Mouse (Mus musculus) megakaryocyte-erythroid progenitor cell, adult 5-6 weeks (primary cell): ENCODE results near the gene Gm9944. TPM values are rescaled to one million over a fixed set of nuclear protein-coding genes. Genes with fewer than 3 reads are reported as not detected.
A peak's percentile ranks its signal among the peaks of the same experiment; 100 is the strongest.

Source experiments
- ATAC-seq: replicated peaks from 2 replicates; pipeline ENCODE4 v1.8.0; 2016; ENCODE audit warnings: mild to moderate bottlenecking, inconsistent platforms; ENCODE audit not compliant: severe bottlenecking, poor library complexity, low FRiP score, low TSS enrichment
- total RNA-seq, 2 experiments: library from RNA; stranded (forward) in 1 of 2; stranded (reverse) in 1 of 2; fragments of 200-1000, 215-1000 nt in 1 of 2; fragments of >200 nt in 1 of 2; fragmentation: Nextera tagmentation in 1 of 2; gene quantifications; 2 replicates each; pipeline ENCODE4 v1.2.3; 2014 to 2017

Gm9944 gene
- not detected in 2 replicates for total RNA-seq (2014; fragmentation: Nextera tagmentation)
- not detected in 2 replicates for total RNA-seq (2017)

DNA sequence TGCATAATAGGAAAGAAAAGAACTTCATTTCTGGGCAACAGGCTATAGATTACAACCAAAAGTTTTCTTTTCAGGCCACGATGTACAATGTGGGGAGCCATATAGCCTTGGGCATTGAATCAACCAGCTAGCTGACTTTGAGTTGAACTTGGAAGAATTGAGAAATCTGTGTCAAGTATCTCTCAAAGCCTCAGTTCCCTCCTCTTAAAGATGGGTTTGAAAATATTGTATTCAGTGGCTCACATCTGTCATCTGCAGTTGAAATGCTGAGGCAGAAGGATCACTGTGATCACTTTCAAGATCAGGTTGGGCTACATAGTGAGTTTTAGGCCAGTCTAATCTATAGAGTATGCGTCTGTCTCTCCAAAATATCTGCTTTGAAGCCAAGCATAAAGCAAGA, at the start of gene Gm9944:
Gene Gm9944, minus strand, starts transcription at position 101 of the 400 bp plus-strand sequence.
- ATAC-seq = no peak

DNA sequence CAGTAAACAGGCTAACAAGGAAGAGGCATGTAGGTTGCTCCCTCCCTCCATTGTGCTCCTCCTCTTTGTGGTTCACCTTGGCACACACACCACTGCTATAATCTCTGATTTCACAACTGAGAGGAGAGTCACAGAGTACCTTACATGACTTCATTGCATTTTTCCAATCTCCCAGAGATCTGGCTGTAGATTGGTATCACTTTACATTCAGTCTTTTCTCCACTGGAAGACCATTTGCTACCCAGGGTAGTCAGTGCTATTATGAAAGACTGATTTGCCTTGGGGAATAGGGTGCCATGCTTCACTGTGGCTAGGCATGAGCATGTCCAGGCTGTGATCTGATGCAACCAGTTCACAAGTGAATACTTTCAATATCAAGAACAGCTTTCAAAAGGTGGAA, 40.2 kb upstream of the Gm9944 start:
- no peak for ATAC-seq

DNA sequence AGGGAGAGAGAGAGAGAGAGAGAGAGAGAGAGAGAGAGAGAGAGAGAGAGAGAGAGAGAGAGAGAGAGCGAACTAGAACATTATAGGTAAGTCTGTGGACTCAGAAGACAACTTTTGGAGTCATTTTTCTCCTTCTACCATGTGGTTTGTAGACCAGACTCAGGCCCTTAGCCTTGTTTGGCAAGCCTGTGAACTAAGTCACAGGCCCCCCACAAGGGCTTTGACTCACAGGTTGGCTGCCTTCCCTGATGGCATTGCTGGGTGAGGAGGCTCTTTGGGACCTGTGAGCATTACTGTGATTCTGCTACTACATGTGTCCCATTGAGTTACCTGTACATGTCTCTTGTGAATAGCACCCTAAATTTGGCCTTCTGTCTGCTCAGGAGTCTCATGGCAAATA, 15.0 kb upstream of the Gm9944 start:
- ATAC-seq = no peak

DNA sequence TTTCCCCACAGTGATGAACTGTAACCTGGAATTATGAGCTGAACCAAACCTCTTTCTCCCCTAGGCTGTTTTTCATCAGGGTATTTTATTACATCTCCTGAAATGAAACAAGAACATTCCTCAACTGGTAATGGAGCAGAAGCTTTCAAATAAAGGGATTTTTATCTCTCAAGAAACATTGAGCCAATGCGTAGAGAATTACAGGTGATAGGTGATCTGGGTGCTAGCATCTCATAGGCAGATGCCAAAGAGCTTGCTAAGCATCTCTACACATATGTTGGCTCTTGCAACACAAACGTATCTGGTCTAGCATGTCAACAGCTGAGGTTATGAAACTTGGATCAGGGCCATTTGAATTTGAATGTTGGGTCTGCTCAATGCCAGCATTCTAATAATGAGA, 12.1 kb upstream of the Gm9944 start:
- ATAC-seq = no peak

DNA sequence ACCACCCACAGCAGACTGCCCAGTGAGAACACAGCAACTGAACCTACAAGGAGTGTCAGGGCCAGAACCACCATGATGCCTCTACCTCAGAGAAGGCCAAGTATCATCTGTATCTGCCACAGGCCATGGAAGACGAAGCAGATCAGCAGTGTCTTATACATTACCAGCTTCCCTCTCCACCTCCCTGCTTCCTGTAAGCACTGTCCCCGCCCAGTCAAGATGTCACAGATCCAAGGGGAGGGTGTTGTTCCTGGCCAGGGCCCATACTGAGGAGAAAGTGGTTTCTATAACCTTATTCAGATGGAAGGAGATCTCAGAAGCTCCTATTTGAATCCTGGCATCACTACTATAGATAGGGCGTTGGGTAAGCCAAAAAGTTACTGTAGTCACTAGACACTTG, 10.5 kb upstream of the Gm9944 start, which contains the start of gene Aadacl3:
Gene Aadacl3, minus strand, starts transcription at position 101 of the 400 bp plus-strand sequence.
- ATAC-seq = no peak

DNA sequence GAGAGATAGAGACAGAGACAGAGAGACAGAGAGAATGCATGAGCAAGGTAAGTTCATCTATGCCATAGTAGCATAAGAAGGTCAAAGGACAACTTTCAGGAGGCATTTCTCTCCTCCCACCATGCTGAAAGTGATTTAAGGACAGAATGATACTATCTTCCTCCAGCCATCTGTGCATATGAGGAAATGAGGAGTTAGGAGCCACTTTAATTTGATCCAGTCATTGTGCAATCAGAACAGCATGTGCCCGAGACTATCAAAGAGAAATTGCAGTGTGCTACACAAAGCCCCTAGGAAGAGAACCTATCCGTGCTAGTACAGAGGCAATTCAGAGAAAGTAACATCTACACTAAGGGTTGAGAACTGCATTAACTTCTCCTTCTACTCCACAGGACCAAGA, 4.6 kb downstream of the Gm9944 start:
- no peak for ATAC-seq

DNA sequence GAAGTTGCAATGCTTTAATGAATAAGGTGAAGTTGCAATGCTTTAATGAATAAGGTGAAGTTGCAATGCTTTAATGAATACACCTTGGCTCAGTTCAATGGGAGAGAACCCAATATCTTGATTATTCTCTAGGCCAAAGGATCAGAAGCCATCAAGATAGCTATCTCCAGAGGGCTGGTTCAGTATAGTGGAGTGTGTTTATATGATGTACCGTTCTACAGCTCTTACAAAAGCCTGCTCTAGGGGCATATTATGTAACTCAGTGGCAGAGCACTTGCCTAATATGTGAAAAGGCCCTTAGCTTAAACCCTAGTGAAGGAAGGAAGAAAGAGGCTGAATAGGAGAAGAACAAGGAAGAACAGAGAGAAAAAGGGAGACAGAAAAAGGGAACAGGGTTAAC, 11.5 kb downstream of the Gm9944 start:
- no peak for ATAC-seq

DNA sequence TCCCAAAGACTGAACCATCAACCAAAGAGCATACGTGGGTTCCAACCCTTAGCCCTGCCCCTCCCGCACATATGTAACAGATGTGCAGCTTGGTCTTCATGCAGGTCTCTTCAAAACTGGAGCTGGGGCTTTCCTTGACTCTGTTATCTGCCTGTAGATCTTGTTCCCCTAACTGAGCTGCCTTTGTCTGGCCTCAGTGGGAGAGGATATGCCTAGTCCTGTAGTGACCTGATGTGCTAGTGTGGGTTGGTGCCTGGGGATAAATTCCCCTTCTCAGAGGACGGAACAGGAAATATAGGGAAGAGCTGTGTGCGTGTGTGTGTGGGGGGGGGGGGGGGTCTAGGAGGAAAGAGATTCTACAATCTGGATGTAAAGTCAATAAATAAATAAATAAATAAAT, 12.0 kb downstream of the Gm9944 start:
- ATAC-seq = no peak

DNA sequence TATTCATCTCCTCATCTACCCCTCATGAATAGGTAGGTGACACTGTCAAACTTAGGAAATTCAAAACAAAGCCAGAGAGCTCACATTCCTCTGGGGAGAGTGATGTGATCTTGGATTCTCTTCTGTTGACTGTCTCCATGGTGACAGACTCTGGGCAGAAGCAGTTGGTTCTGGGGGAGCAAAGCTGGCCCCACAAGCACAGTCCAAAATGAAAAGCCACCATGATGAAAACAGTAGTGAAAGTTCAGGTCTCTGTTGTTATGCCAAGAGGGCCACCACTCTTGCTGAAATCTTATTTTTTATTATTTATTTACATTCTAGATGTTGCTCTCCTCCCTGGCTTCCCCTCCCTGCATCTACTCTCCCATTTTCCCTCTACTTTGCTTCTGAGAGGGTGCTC, 14.4 kb downstream of the Gm9944 start, which contains the start of gene 1700012P22Rik:
Gene 1700012P22Rik, minus strand, starts transcription at position 101 of the 400 bp plus-strand sequence.
- no peak for ATAC-seq

DNA sequence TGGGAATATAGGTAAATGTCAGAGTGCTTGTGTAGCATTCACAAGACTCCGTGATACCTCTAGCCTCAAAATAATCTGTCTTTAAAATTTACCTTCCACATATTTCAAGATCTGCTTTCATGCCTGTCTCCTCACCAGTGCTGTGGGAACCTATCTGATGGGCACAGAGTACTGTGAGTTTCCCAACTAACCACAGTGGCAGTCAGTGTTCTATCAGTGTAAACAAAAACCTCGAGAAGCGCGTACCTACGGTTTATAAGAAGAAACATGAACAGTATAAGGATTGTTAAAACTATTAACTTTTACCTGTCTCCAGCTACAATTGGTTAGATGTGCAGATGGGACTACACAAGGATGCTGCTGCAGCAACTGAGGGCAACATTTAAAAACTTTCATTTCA, 19.9 kb downstream of the Gm9944 start:
- ATAC-seq = no peak

DNA sequence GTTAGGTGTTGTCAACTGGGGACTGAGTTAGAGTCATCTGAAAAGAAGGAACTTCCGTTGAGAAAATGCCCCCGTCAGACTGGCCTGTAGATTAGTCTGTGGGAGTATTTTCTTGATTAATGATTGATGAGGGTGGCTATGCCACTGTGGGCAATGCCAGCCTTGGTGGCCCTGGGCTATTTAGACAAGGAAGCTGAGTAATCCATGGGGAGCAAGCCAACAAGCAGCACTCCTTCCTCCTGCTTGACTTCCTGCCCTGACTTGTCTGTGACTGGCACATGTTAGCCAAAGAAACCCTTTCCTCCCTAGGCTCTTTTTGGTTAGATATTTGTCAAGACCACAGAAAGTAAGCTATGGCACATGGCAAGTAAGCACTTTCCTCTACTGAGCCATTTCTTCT, 22.4 kb downstream of the Gm9944 start:
- ATAC-seq = no peak

DNA sequence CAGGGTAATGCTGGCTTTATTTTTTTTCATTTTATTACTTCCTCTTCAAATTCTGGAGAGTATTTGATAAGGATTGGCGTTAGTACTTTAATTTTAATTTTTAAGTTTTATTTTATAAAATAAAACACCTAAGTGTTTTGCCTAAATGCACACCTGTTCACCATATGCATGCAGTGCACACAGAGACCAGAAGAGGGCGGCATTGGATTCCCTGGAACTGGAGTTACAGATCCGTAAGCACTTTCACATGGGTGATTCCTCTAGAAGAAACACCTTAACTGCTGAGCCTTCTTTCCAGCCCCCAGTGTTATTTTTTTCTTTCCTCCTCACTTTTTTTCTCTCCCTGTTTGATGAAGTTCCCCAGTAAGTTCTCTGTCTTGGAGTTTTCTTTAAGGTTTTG, 24.2 kb downstream of the Gm9944 start:
- no peak for ATAC-seq

DNA sequence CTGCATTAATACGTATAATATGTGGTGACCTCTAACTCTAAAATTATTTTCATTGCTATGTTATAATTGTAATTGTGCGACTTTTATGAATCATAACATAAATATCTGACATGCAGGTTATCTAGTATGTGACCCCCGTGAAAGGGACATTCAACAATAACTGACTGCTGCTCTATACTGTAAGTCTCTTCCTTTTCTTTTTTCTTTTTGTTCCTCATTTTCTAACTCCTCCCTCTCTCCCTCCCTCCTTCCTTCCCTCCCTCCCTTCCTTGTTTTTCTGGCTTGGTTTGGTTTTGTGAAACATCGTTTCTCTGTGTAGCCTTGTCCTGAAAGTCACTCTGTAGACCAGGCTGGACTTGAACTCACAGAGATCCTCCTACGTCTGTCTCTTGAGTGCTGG, 28.5 kb downstream of the Gm9944 start:
- no peak for ATAC-seq

DNA sequence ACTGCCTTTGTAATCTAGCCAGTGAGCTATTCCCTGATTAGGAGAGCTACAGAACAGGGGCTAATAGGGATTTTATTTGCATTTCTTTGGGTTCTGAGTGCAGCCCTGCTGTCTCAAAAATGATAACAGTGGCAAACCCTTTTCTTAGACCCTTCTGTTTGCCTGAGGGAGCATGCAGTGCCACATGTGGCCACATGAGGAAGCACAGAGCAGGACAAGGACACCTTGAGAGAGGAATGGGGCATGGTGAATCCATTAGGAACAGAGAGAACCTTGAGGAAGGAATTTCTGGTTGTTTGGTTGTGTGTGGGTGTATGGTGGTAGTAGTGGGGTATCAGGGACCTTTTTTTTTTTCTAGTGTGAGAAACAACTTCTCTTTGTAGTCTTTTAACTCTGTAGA, 32.5 kb downstream of the Gm9944 start:
- 0 out of 2 replicates have a peak, but pooled peaks have one; percentile 65 for ATAC-seq

DNA sequence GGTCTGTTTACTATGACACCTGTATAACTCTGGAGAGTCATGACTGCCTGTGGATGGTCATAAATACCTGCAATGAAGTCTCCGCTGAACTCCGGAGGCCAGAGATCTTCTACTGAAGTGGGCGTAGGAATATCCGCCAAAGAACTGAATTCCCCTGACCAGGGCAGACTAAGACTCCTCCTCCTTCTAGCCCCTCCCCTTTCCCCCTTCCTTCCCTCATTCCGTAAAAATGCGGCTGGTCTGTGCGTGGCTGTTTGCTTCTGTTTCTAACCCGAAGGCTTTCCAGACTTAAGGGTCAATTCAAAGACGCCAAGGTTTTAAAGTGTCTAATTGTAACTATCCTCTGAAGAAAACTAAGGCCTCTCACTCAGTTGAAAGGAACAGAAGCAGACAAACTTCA, 44.8 kb downstream of the Gm9944 start, which contains the start of gene Pramef12:
Gene Pramef12, minus strand, starts transcription at position 175 of the 400 bp plus-strand sequence.
- ATAC-seq = no peak

DNA sequence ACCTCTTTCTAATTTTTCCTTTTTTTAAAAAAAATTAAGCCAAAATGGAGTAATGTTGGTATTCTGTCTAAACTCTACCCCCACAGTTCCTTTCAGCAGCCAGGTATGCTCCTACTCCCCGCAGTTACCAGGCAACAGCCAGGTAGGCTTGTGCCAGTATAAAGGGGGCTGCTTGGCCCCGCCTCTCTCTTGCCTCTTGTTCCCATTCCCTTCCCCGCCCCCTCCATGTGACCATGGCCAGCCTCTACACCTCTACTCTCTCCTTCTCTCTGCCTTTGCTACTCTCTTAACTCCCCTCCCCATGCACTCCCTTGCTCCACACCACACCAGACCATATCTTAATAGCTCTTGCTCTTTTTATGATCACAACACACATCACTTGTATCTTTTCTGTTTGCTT, 46.9 kb downstream of the Gm9944 start:
- no peak for ATAC-seq

DNA sequence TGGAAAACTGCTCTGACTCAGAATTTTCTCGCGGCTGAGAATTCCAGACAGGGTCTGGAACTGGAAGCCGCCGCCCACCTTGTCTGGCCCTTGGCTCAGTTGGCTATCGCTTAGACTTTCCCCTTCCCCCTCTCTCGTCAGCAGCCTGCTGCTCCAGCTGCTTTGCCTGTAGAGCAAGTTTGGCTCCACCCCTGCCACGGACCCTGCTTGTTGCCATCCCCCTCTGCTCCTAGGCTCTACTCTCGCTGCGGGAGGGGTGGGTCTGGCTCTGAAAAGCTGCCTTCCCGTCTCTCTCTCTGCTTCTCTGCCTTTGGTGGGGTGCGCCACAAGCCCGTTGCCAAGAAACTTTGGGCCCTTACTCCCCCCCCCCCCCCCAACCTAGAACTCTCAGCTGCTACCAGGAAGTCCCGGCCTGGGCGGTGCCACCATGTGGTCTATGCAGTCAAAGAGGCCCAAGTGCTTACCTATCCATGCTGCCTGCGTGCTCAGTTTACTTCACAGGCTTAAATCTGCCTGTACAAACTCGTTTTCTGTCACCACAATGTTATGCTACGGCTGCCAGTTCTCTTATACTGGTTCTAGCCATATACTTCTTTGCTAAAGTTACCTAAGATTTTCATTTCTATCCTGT, 48.5 kb downstream of the Gm9944 start:
- no peak for ATAC-seq

Other genes with a start within 250 kb of the Gm9944 start
- not detected in 2 replicates for gene C87977, start 240.0 kb downstream of the Gm9944 start, total RNA-seq (2014; fragmentation: Nextera tagmentation)
- not detected in 2 replicates for gene C87977, start 240.0 kb downstream of the Gm9944 start, total RNA-seq (2017)
- not detected in 2 replicates for gene Pramel5, start 172.8 kb downstream of the Gm9944 start, total RNA-seq (2014; fragmentation: Nextera tagmentation)
- gene Pramel5, start 172.8 kb downstream of the Gm9944 start, total RNA-seq (2017) = not detected in 2 replicates
- not detected in 2 replicates for gene Gm13128, start 123.1 kb downstream of the Gm9944 start, total RNA-seq (2014; fragmentation: Nextera tagmentation)
- gene Gm13128, start 123.1 kb downstream of the Gm9944 start, total RNA-seq (2017) = not detected in 2 replicates
- not detected in 2 replicates for gene Gm13119, start 95.4 kb downstream of the Gm9944 start, total RNA-seq (2014; fragmentation: Nextera tagmentation)
- not detected in 2 replicates for gene Gm13119, start 95.4 kb downstream of the Gm9944 start, total RNA-seq (2017)
- not detected in 2 replicates for gene Pramef20, start 75.4 kb downstream of the Gm9944 start, total RNA-seq (2014; fragmentation: Nextera tagmentation)
- not detected in 2 replicates for gene Pramef20, start 75.4 kb downstream of the Gm9944 start, total RNA-seq (2017)
- not detected in 2 replicates for gene Pramef12, start 44.9 kb downstream of the Gm9944 start, total RNA-seq (2014; fragmentation: Nextera tagmentation)
- gene Pramef12, start 44.9 kb downstream of the Gm9944 start, total RNA-seq (2017) = not detected in 2 replicates
- not detected in 2 replicates for gene 1700012P22Rik, start 14.5 kb downstream of the Gm9944 start, total RNA-seq (2014; fragmentation: Nextera tagmentation)
- gene 1700012P22Rik, start 14.5 kb downstream of the Gm9944 start, total RNA-seq (2017) = not detected in 2 replicates
- not detected in 2 replicates for gene Aadacl3, start 10.4 kb upstream of the Gm9944 start, total RNA-seq (2014; fragmentation: Nextera tagmentation)
- not detected in 2 replicates for gene Aadacl3, start 10.4 kb upstream of the Gm9944 start, total RNA-seq (2017)
- not detected in 2 replicates for gene 9430007A20Rik, start 66.5 kb upstream of the Gm9944 start, total RNA-seq (2014; fragmentation: Nextera tagmentation)
- gene 9430007A20Rik, start 66.5 kb upstream of the Gm9944 start, total RNA-seq (2017) = not detected in 2 replicates
- not detected in 2 replicates for gene Gm13124, start 111.8 kb upstream of the Gm9944 start, total RNA-seq (2014; fragmentation: Nextera tagmentation)
- gene Gm13124, start 111.8 kb upstream of the Gm9944 start, total RNA-seq (2017) = not detected in 2 replicates
- gene Aadacl4, start 160.4 kb upstream of the Gm9944 start, total RNA-seq (2014; fragmentation: Nextera tagmentation) = not detected in 2 replicates
- not detected in 2 replicates for gene Aadacl4, start 160.4 kb upstream of the Gm9944 start, total RNA-seq (2017)
- not detected in 2 replicates for gene Gm436, start 233.1 kb upstream of the Gm9944 start, total RNA-seq (2014; fragmentation: Nextera tagmentation)
- not detected in 2 replicates for gene Gm436, start 233.1 kb upstream of the Gm9944 start, total RNA-seq (2017)